Mouse (Mus musculus): ENCODE results near the gene Fam131c. TPM values are rescaled to one million over a fixed set of nuclear protein-coding genes. Genes with fewer than 3 reads are reported as not detected.

Fam131c gene
- polyA plus RNA-seq, 1 experiment from 2014 or later, result not detected

DNA sequence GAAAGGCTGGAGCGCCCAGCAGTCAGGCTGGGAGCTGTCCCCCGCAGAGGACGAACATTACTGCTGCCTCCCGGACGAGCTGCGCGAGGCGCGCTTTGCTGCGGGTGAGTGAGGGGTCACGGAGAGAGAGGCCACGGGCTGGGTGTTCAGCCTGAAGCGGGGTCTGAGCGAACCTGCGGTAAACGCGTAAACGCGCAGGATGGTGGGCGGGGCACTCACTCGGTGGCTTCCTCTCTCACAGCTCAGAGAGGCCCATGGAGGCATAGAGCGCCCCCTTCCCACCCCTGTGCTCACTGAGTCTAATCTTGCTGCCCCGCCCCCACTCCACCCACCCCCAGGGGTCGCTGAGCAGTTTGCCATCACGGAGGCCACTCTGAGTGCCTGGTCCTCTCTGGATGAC lies 14.4 kb downstream of the Fam131c start:
- no peak overlapping the region for H3K4me3 ChIP-seq (ENCODE audit: inconsistent target)
- no peaks in the 10 kb centered on the region for H3K36me3 ChIP-seq (ENCODE audit: inconsistent target)
- H3K27ac ChIP-seq, result no peak overlapping the region
- under 1% methylated on average over 23 of the region's 25 CpGs for WGBS (ENCODE audit: missing documents)
- H3K79me2 ChIP-seq (ENCODE audit: inconsistent target), result no peaks in the 10 kb centered on the region

DNA sequence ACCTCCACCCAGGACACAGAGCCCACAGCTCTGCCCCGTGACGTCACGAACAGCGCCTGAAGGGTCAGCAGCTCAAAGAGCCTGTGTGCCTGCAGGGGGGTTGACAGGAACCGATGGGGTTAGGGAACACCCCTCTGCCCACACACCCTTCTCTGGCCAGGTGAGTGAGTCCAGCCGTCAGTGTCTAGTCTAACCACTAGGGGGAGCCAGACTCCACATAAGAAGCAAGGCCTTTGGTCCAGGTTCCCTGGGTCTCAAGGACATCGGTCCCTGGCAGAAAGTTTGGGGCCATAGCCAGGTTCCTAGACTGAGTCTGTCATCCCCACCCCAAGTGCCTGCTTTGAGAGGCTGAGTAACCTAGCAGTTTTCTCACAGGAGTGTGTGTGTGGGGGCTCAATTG lies 17.3 kb downstream of the Fam131c start:
- under 1% methylated on average over 7 of the region's 7 CpGs for WGBS (ENCODE audit: missing documents)
- no peak overlapping the region for H3K27ac ChIP-seq
- no peaks in the 10 kb centered on the region for H3K36me3 ChIP-seq (ENCODE audit: inconsistent target)
- no peaks in the 10 kb centered on the region for H3K79me2 ChIP-seq (ENCODE audit: inconsistent target)
- H3K4me3 ChIP-seq (ENCODE audit: inconsistent target), result no peak overlapping the region

DNA sequence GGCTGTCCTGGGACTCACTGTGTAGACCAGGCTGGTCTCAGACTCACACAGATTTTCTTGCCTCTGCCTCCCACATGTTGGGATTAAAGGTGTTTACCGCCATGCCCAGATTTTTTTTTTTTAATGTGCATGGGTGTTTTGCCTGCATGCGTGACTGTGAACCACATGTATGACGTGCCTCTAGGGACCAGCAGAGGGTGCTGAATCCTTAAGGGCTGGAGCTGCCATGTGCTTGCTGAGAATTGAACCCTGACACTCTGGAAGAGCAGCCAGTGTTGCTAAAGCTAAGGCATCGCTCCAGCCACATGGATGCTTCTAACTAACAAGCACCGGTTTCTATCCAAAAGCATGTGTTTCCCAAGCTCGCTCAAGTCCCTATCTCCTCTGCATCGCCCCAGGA lies 18.1 kb downstream of the Fam131c start:
- 88% methylated on average over 7 of the region's 7 CpGs for WGBS (ENCODE audit: missing documents)
- no peak overlapping the region for H3K4me3 ChIP-seq (ENCODE audit: inconsistent target)
- no peaks in the 10 kb centered on the region for H3K36me3 ChIP-seq (ENCODE audit: inconsistent target)
- no peak overlapping the region for H3K27ac ChIP-seq
- H3K79me2 ChIP-seq (ENCODE audit: inconsistent target), result no peaks in the 10 kb centered on the region

DNA sequence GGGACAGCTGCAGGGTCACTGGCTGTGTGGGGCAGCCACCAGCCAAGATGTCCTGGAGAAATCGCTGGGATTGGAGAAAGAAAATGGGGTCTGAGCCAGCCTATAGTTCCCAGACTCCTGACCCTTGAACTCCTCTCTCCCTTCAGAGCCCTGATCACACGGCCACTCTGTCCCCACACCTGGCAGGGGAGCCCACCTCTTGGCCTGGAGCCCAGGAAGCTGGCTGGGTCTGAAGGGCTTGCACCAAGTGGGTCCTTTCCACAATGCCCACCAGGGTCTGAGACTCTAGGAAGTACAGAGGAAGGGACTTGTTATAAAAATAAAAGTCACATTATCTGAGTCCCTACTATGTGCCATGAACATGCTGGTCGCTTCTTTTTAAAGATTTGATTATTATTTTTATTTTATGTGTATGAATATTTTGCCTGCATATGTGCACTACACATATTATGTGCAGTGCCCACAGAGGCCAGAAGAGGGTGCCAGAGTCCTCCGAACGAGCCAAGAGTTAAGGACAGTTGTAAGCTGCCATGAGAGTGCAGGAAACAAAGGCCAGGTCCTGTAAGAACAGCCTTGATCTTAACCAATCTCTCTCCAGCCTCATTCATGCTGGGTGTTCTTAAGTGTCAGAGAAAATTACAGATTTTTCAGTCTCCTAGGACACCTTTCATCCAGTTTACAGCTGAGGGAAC lies 19.2 kb downstream of the Fam131c start:
- WGBS (ENCODE audit: missing documents), result 20% methylated on average over 5 of the region's 5 CpGs
- no peaks in the 10 kb centered on the region for H3K79me2 ChIP-seq (ENCODE audit: inconsistent target)
- H3K27ac ChIP-seq, result no peak overlapping the region
- H3K36me3 ChIP-seq (ENCODE audit: inconsistent target), result no peaks in the 10 kb centered on the region
- H3K4me3 ChIP-seq (ENCODE audit: inconsistent target), result no peak overlapping the region

DNA sequence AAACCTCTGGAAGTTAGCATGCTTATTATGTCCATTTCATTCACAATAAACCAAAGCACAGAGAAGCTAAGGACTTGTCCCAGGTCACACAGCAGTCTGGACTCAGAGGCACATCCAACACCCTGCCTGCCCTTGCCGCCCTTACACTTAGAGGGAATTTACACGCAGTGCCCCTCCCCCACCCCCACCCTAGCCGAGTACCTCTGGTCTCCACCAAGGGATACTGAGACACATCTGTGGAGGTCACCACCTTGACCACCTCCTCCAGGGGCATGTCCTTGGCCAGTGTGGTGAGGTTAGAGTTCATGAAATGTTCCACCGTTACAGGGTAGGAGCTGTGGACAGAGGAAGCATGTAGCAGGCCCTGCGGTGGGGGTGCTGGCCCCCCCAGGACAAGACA lies 19.9 kb downstream of the Fam131c start:
- WGBS (ENCODE audit: missing documents), result 77% methylated on average over 4 of the region's 5 CpGs
- Histone ChIP-seq H3K4me3 (ENCODE audit: inconsistent target) (no peak overlapping the region), H3K79me2 (ENCODE audit: inconsistent target) (no peaks in the 10 kb centered on the region), H3K27ac (no peak overlapping the region), H3K36me3 (ENCODE audit: inconsistent target) (no peaks in the 10 kb centered on the region)

DNA sequence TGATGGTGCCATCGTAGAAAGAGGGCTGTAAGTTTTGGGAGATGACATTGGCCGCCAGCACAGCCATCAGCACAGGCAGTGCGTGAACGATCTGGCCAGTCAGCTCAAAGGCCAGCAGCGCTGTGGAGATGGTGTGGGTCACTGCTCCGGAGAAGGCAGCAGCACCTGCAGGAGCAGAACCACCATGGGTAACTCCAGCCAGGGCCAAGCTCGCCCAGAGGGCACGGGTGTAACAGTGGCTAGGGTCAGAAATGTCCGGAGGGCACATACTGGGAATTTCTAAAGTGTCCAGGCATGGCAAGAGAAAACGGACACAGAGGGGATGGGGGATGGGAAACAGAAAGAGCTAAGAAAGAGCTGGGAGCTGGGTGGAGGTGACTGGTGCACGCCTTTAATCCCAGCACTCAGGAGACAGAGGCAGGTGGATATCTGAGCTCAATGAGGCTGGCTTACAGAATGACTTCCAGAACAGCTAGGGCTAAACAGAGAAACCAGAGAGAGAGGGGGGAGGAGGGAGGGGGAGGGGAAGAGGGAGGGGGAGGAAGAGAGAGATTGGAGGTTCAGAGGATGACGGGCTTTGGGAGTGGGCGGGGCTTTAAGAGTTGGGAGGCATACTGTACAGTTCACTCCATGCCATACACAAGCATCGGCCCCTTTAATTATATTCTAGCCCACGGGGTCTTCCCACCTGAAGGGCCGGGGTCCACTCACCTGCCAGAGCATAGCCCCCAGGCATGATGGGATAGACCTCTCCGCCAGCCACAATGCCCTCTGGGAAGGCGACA lies 21.5 kb downstream of the Fam131c start:
- no peaks in the 10 kb centered on the region for H3K36me3 ChIP-seq (ENCODE audit: inconsistent target)
- H3K27ac ChIP-seq, result no peak overlapping the region
- WGBS (ENCODE audit: missing documents), result 90% methylated on average over 18 of the region's 18 CpGs
- H3K79me2 ChIP-seq (ENCODE audit: inconsistent target), result no peaks in the 10 kb centered on the region
- H3K4me3 ChIP-seq (ENCODE audit: inconsistent target), result no peak overlapping the region

DNA sequence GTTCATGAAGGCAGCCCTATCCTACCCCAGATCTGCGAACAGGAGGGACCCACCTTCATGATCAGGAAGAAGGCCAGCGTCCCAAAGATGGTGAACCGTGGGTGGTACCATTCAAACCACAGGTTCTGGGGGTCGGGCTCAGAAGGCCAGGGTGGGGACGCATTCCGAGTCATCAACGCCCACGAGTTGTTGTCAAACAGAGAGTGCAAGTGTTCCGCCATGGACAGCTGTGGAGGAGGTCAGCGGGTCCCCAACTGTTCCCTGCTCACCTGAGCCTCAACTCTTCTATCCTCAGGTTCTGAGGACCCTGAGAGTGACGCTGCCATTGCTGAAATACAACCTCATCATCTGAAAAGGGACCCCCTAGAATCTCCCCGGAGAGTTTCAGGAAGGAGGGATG lies 23.3 kb downstream of the Fam131c start:
- Histone ChIP-seq H3K27ac (no peak overlapping the region), H3K36me3 (ENCODE audit: inconsistent target) (no peaks in the 10 kb centered on the region), H3K79me2 (ENCODE audit: inconsistent target) (no peaks in the 10 kb centered on the region), H3K4me3 (ENCODE audit: inconsistent target) (no peak overlapping the region)
- 85% methylated on average over 12 of the region's 12 CpGs for WGBS (ENCODE audit: missing documents)

DNA sequence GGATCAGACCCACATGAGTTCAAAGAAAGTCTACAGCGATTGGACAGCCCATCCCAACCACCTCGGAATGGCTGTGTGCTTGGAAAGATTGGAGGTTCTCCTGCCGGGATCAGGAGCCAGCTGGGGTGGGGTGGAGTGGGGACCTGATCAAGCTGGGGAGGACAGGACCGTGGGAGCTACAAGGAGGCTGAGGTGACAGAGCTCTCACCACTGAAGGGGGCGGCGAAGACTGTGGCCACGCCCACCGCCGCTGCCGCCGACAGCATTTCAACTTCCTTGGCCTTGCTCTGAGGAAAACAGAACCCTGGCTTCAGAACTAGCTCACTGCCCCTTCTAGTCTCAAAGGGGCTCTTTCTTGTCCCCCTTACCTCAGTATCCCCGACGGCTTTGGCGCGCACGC lies 26.7 kb downstream of the Fam131c start:
- H3K4me3 ChIP-seq (ENCODE audit: inconsistent target), result no peak overlapping the region
- H3K79me2 ChIP-seq (ENCODE audit: inconsistent target), result no peaks in the 10 kb centered on the region
- H3K27ac ChIP-seq, result no peak overlapping the region
- 58% methylated on average over 16 of the region's 16 CpGs for WGBS (ENCODE audit: missing documents)
- no peaks in the 10 kb centered on the region for H3K36me3 ChIP-seq (ENCODE audit: inconsistent target)

DNA sequence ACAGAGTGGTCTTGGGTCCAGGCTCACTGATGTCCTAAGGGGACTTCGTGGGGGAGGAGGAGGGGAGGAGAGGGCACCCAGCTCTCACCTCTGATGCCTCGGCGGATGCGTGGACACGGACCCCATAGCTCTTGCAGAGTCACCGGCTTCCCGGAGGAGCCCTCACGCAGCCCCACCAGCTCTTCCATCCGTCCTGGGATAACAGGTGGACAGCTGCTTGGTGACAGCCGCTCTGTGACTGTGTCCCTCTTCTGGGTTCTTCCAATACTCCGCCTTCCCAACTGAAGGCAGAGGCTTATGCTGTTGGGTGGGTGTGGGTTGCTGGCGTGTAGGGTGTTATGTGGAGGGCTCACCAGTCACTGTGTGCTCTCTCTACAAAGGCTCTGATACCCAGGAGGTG lies 29.8 kb downstream of the Fam131c start:
- H3K27ac ChIP-seq, result no peak overlapping the region
- no peak overlapping the region for H3K4me3 ChIP-seq (ENCODE audit: inconsistent target)
- no peaks in the 10 kb centered on the region for H3K36me3 ChIP-seq (ENCODE audit: inconsistent target)
- H3K79me2 ChIP-seq (ENCODE audit: inconsistent target), result no peaks in the 10 kb centered on the region
- 88% methylated on average over 12 of the region's 12 CpGs for WGBS (ENCODE audit: missing documents)

DNA sequence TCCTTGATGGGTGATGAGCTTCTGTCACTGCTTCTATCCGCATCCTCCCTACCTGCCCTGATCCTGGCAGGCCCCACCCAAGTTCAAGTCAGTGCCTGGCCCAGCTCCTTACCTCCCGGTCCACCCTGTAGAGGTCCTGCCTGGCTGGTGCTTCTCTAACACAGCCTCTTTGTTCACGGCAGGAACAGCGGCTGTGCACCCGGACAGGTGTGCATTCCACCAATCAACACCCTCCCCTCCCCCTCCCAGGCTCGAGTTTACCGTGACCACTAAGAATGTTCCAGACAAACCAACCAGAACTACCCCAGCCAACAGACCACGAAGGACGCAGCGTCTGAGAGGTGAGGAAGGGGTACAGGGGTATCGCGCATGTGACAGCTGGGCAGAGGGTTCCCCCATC lies 30.5 kb downstream of the Fam131c start, which contains the start of gene Clcnka:
Clcnka (minus strand) TSS at position 180 of the 400 bp plus-strand sequence.
- WGBS (ENCODE audit: missing documents), result 73% methylated on average over 12 of the region's 12 CpGs
- no peak within 1 kb of the TSS for H3K27ac ChIP-seq

DNA sequence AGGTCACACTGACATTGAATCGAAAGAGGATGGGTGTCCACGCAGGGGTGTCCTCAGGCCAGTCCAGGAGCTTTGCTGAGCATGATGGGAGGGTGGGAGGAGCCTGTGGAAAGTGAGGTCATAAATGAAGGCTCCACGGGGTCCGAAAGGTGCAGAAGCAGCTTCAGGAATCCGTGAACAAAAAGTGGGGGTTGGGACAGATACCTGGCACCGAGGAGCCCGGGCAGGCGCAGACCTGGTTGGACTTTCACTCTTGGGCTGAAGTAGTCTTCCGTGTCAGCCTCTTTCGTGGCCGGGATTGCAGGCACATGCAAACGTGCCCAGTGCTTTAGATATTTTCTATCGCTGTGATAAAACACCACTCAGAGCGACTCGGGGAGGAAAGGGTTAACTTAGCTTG lies 32.2 kb downstream of the Fam131c start:
- Histone ChIP-seq H3K79me2 (ENCODE audit: inconsistent target) (no peaks in the 10 kb centered on the region), H3K36me3 (ENCODE audit: inconsistent target) (no peaks in the 10 kb centered on the region), H3K4me3 (ENCODE audit: inconsistent target) (no peak overlapping the region), H3K27ac (no peak overlapping the region)
- WGBS (ENCODE audit: missing documents), result 91% methylated on average over 15 of the region's 15 CpGs

More for the DNA sequence above, 30.5 kb downstream of the Fam131c start, which contains the start of gene Clcnka:
- H3K36me3 ChIP-seq (ENCODE audit: inconsistent target), result no peaks in the 10 kb centered on the region
- H3K79me2 ChIP-seq (ENCODE audit: inconsistent target), result no peaks in the 10 kb centered on the region
- H3K4me3 ChIP-seq (ENCODE audit: inconsistent target), result no peak within 1 kb of the TSS

DNA sequence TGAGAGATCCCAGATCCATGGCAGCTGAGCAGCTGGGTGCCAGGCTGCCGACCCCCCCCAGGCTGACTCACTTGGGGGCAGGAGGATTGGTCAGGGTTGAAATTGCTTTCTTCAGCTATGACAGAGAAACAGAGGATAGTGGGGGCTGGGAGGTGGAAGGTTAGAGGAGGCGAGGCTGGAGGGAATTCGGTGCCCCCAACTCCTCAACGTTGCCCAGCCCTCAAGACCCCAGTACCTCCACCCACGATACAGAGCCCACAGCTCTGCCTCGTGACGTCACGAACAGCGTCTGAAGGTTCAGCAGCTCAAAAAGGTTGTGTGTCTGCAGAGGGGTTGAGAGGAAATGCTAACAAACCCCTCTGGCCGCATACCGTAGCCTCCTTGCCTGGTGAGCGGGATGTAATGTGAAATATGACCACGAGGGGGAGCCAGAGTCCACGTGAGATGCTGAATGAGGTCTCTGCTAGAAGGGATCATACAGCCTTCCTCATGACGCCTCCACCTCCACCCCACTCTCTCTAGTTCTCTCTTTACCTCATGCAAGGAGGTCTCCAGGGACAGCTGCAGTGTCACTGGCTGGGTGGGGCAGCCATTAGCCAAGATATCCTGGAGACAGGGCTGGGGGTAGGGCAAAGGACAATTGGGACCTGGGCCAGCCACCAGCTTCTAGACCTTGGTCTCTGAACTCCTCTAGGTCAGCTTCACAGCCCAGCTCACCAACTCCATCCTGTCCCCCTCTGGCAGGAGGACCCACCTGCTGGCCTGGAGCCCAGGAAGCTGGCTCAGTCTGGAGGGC lies 36.7 kb downstream of the Fam131c start:
- H3K79me2 ChIP-seq (ENCODE audit: inconsistent target), result no peaks in the 10 kb centered on the region
- no peak overlapping the region for H3K27ac ChIP-seq
- H3K36me3 ChIP-seq (ENCODE audit: inconsistent target), result no peaks in the 10 kb centered on the region
- 19% methylated on average over 15 of the region's 15 CpGs for WGBS (ENCODE audit: missing documents)
- H3K4me3 ChIP-seq (ENCODE audit: inconsistent target), result no peak overlapping the region

DNA sequence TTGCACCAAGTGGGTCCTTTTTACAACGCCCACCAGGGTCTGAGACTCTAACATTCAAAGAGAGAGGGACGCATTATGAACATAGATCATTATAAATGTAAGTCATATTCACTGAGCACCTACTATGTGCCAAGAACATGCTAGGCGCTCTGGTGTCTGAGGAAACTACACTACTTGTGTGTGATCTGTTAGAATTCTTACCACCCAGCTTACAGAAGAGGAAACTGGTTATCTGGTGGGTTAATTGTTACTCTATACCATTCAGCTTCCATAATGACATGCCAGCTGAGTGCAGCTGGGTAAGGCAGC lies 37.2 kb downstream of the Fam131c start:
- WGBS (ENCODE audit: missing documents), result 88% methylated on average over 3 of the region's 3 CpGs
- Histone ChIP-seq H3K36me3 (ENCODE audit: inconsistent target) (no peaks in the 10 kb centered on the region), H3K79me2 (ENCODE audit: inconsistent target) (no peaks in the 10 kb centered on the region), H3K4me3 (ENCODE audit: inconsistent target) (no peak overlapping the region), H3K27ac (no peak overlapping the region)

DNA sequence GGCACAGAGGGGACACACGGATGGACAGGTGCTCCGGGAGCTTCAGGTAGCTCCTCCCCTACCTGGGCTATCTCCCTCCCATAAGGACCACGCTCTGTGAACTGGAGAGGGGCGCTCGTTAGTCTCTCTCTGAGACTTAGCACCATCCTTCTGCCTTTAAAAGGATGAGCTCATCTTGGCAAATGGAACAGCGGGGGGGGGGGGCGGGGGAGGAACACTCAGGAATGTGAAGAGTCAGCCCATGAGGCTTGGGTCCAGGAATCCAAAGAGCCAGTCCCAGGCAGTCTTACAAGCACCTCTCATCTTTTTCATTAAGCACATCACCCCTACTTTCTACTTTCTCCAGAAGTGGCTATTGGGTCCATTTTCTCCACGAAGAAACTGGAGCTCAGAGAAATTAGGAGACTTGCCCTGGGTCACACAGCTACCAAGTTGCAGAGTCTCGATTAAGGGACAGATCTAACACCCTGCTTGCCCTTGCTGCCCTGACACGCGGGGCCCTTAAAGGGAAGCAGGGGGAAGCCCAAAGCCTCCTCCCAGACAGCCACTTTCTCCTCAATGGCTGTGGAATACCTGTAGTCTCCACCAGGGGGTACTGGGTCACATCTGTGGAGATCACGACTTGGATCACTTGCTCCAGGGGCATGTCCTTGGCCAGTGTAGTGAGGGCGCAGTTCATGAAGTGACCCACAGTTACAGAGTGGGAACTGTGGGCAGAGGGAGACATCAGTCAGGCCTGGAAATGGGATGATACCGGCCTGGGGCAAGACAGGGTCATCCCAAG lies 38.7 kb downstream of the Fam131c start:
- Histone ChIP-seq H3K4me3 (ENCODE audit: inconsistent target) (no peak overlapping the region), H3K27ac (no peak overlapping the region), H3K79me2 (ENCODE audit: inconsistent target) (no peaks in the 10 kb centered on the region), H3K36me3 (ENCODE audit: inconsistent target) (no peaks in the 10 kb centered on the region)
- 56% methylated on average over 14 of the region's 14 CpGs for WGBS (ENCODE audit: missing documents)
